Mouse (Mus musculus) hindbrain, postnatal 0 days (tissue): ENCODE data around the gene Nosip. TPM values are rescaled to one million over a fixed set of nuclear protein-coding genes. Genes with fewer than 3 reads are reported as not detected.

Experiments
- ATAC-seq: fragments of 200-750 bp; cut with Nextera tagmentation; 2 replicates; pipeline ENCODE4 v1.8.0; 2017; ENCODE audit warnings: mild to moderate bottlenecking, moderate TSS enrichment, moderate library complexity
- DNase-seq: peaks from one replicate; pipeline ENCODE4 v3.0.0-alpha.2; 2015; ENCODE audit warnings: low spot score
- H3K27ac ChIP-seq: fragments of 300-500 bp; sonication (generic); 2 replicates; pipeline ENCODE4 v1.5.1; 2014; ENCODE audit warnings: mild to moderate bottlenecking
- H3K27me3 ChIP-seq: fragments of 300-500 bp; sonication (generic); 2 replicates; pipeline ENCODE4 v1.6.1; 2014; ENCODE audit warnings: low read length, mixed read lengths; ENCODE audit not compliant: insufficient read depth
- H3K36me3 ChIP-seq: fragments of 300-500 bp; sonication (generic); 2 replicates; pipeline ENCODE4 v1.6.1; 2014; ENCODE audit warnings: low read length, mixed read lengths; ENCODE audit not compliant: insufficient read depth
- H3K4me1 ChIP-seq: fragments of 300-500 bp; sonication (generic); 2 replicates; pipeline ENCODE4 v1.6.1; 2014; ENCODE audit warnings: antibody characterized with exemption, low read length, mixed read lengths; ENCODE audit not compliant: insufficient read depth
- H3K4me2 ChIP-seq: fragments of 300-500 bp; sonication (generic); 2 replicates; pipeline ENCODE4 v1.6.1; 2014; ENCODE audit warnings: low read depth, mild to moderate bottlenecking, low read length, moderate library complexity, mixed read lengths
- H3K4me3 ChIP-seq: fragments of 300-500 bp; sonication (generic); 2 replicates; pipeline ENCODE4 v1.5.1; 2014; ENCODE audit warnings: low read length
- H3K9ac ChIP-seq: fragments of 300-500 bp; sonication (generic); replicated peaks from 2 replicates; pipeline ENCODE4 v1.6.1; 2014; ENCODE audit warnings: mild to moderate bottlenecking, low read length, moderate library complexity, mixed read lengths
- H3K9me3 ChIP-seq: fragments of 300-500 bp; sonication (generic); 2 replicates; pipeline ENCODE4 v1.6.1; 2016; ENCODE audit warnings: low read length, mixed read lengths
- CTCF ChIP-seq: IDR thresholded peaks from 2 replicates; pipeline ENCODE4 v1.5.1; 2016; ENCODE audit warnings: antibody characterized with exemption, control low read depth, low read depth
- WGBS: fragments of 180-500 bp; shearing (Covaris S2); extraction: QIAGEN DNeasy Blood & Tissue Kit; methylation state at CpG from one replicate; pipeline ENCODE4 v1.1.7; 2014; 5-methylcytosine and 5-hydroxymethylcytosine counted together
- polyA plus RNA-seq: library from polyadenylated mRNA; unstranded; fragments of >200 nt; fragmentation: Nextera tagmentation; extraction: Ambion mirVana; gene quantifications from 2 replicates; pipeline ENCODE4 v1.2.1, GENCODE M21; 2015
- total RNA-seq: library from RNA; depleted of rRNA; stranded (reverse); fragments of >200 nt; gene quantifications from 2 replicates; pipeline ENCODE4 v1.2.3, GENCODE M21; 2014

Nosip gene
- total and polyA plus RNA-seq, 2 experiments from 2014 or later, result 67.4 to 83.1 TPM

DNA sequence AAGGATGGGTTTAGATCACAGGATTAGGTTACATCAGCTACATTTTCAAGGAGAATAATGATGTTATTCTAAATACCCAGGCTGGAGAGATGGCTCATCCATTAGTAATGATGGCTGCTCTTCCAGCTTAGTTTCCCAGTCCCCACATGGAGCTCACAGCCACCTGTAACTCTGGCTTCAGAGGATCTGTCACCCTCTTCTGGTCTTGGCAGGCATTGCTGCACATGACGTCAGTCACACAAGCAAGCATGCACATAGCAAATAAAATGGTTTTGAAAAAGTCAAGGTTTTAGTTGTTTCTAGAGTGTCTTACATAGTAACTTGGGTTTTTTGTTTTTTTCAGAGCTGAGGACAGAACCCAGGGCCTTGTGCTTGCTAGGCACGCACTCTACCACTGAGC is 10.0 kb downstream of the Nosip start:
- DNase-seq, result no peak
- ATAC-seq, result no peak
- 82% methylated on average over 2 of the region's 2 CpGs for WGBS

DNA sequence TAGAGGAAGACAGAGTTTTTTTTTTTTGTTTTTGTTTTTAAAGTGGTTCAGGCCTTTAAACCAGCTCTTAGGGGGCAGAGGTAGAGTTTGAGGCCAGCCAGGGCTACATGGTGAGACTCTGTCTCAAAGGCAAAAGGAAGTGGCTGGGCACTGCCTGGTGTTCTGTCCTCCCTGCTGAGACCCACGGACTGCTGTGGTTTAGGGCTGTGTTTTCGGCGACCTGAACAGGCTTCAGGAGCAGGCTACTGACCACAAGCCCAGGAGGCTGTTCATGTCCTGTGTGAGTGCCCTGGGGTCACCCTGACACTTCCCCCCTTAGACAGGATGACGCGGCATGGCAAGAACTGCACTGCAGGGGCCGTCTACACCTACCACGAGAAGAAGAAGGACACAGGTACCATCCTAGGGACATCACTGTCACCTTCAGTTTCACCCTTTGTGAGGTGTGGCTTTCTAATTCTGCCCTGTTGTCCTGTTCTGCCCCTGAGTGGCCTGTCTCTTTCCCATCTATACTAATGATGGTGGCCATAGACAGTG is 11.0 kb downstream of the Nosip start:
- Histone ChIP-seq H3K9me3 (no peaks in the 10 kb centered on the region), H3K4me2 (no peak overlapping the region), H3K36me3 (peaks cover 22% of the 10 kb centered on the region), H3K4me3 (no peak overlapping the region), H3K27me3 (no peaks in the 10 kb centered on the region), H3K4me1 (no peaks in the 10 kb centered on the region), H3K27ac (no peak overlapping the region), H3K9ac (no peak overlapping the region)
- WGBS, result 79% methylated on average over 7 of the region's 7 CpGs
- TF ChIP-seq CTCF, result no peak
- no peak for ATAC-seq
- no peak for DNase-seq

More for the DNA sequence above, 10.0 kb downstream of the Nosip start:
- peaks cover 19% of the 10 kb centered on the region for H3K36me3 ChIP-seq
- H3K27me3 ChIP-seq, result no peaks in the 10 kb centered on the region
- H3K4me3 ChIP-seq, result no peak overlapping the region
- TF ChIP-seq CTCF, result peak; percentile 62
- H3K9me3 ChIP-seq, result no peaks in the 10 kb centered on the region
- H3K9ac ChIP-seq, result no peak overlapping the region
- no peak overlapping the region for H3K4me2 ChIP-seq
- H3K4me1 ChIP-seq, result no peaks in the 10 kb centered on the region
- no peak overlapping the region for H3K27ac ChIP-seq

DNA sequence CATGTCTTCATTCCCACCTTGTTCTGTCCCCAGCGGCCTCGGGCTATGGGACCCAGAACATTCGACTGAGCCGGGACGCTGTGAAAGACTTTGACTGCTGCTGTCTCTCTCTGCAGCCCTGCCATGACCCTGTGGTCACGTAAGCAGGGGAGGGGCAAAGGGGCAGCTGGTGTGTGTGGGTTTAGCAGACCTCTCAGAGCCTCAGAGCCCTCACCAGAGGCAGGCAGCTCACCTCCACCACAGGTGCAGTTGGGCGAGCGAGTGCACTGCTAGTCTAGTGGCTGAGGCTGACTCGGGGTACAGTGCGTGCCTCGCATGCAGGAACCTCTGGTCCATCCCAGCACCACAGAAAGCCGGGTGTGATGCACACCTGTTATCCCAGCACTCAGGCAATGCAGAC is 11.7 kb downstream of the Nosip start:
- H3K9me3 ChIP-seq, result no peaks in the 10 kb centered on the region
- H3K4me1 ChIP-seq, result no peaks in the 10 kb centered on the region
- no peak overlapping the region for H3K9ac ChIP-seq
- no peak overlapping the region for H3K4me2 ChIP-seq
- H3K27me3 ChIP-seq, result no peaks in the 10 kb centered on the region
- DNase-seq (no peak), ATAC-seq (no peak)
- H3K27ac ChIP-seq, result no peak overlapping the region
- H3K36me3 ChIP-seq, result peaks cover 22% of the 10 kb centered on the region
- TF ChIP-seq CTCF, result no peak
- WGBS, result 92% methylated on average over 12 of the region's 12 CpGs
- H3K4me3 ChIP-seq, result no peak overlapping the region

DNA sequence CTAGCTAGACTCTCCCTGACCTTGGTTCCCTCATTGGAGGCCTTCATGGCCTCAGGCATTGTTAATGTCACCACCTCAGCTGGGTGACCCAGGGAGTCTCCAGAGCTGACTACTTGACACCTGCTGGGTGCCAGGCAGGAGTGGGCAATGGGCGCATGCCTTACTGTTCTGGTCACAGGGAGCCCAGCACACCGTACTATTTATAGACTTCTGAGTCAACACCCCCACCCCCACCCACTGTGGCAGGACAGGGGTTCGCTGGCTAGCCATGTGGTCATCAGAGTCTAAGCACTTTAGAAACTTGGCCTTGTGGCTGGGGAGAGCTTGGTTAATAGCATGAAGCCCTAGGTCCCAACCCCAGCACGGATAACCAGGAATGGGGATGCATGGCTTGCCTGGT is 13.2 kb downstream of the Nosip start:
- Histone ChIP-seq H3K4me3 (no peak overlapping the region), H3K9me3 (no peaks in the 10 kb centered on the region), H3K4me1 (no peaks in the 10 kb centered on the region), H3K9ac (no peak overlapping the region), H3K27ac (no peak overlapping the region), H3K4me2 (no peak overlapping the region), H3K36me3 (peaks cover 22% of the 10 kb centered on the region), H3K27me3 (no peaks in the 10 kb centered on the region)
- DNase-seq, result no peak
- ATAC-seq, result no peak
- 79% methylated on average over 4 of the region's 4 CpGs for WGBS
- TF ChIP-seq CTCF, result no peak

DNA sequence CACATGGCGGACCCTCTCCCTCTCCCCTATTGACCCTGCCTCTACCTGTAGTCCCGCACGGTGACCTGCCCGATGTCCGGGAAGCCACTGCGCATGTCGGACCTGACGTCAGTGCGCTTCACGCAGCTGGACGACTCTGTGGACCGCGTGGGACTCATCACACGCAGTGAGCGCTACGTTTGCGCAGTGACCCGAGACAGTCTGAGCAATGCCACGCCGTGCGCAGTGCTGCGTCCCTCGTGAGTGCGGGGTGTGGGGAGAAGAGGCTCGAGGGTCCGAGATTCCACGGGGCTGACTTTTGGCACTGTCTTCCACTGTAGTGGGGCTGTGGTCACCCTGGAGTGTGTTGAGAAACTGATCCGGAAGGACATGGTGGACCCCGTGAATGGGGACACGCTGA is 14.3 kb downstream of the Nosip start:
- peaks cover 22% of the 10 kb centered on the region for H3K36me3 ChIP-seq
- 90% methylated on average over 30 of the region's 30 CpGs for WGBS

DNA sequence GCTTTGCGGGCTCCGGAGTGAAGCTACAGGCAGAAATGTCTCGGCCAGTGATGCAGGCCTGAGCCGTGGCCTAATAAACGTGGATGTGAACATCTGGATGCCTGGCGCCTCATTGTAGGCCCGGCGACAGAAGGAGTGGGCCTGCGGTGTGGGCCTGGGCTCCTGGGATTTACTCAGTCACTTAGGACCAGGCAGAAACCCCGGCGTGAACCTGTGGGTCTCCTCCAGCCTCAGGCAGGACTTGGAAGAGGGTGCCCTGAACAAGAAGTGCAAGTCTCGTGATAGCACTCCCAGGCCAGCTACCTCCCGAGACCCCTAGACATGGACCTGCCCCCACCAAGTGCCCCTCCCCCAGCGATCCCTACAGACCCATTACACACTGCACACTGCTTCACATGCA is 15.1 kb downstream of the Nosip start:
- no peaks in the 10 kb centered on the region for H3K4me1 ChIP-seq
- peaks cover 22% of the 10 kb centered on the region for H3K36me3 ChIP-seq
- no peak for TF ChIP-seq CTCF
- H3K27ac ChIP-seq, result no peak overlapping the region
- no peaks in the 10 kb centered on the region for H3K27me3 ChIP-seq
- H3K4me3 ChIP-seq, result no peak overlapping the region
- H3K9me3 ChIP-seq, result no peaks in the 10 kb centered on the region
- no peak for DNase-seq
- 86% methylated on average over 14 of the region's 14 CpGs for WGBS
- H3K9ac ChIP-seq, result no peak overlapping the region
- H3K4me2 ChIP-seq, result no peak overlapping the region
- ATAC-seq, result no peak

More for the DNA sequence above, 14.3 kb downstream of the Nosip start:
- no peak for TF ChIP-seq CTCF
- Histone ChIP-seq H3K4me3 (no peak overlapping the region), H3K27me3 (no peaks in the 10 kb centered on the region), H3K4me1 (no peaks in the 10 kb centered on the region), H3K9ac (no peak overlapping the region), H3K4me2 (no peak overlapping the region), H3K27ac (no peak overlapping the region), H3K9me3 (no peaks in the 10 kb centered on the region)
- DNase-seq (no peak), ATAC-seq (no peak)

DNA sequence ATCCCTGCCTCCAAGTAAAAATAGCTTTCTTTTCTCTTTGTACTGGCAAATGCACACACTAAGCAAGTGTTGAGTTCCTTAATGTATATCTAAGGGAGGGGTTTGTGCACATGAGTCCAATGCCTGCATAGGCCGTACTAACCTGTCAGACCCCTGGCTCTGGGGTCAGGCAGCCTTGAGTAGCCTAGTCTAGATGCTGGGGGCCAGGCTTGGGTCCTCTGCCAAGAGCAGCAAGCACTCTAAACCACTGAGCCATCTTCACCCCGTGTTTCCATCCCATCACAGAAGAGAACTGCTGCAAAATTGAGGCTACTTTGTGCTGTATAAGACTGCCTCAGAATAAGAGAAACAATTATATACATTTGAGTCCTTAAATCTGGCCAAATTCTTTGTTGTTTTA is 15.6 kb downstream of the Nosip start:
- Histone ChIP-seq H3K4me3 (no peak overlapping the region), H3K4me1 (no peaks in the 10 kb centered on the region), H3K36me3 (peaks cover 22% of the 10 kb centered on the region), H3K27ac (no peak overlapping the region), H3K9me3 (no peaks in the 10 kb centered on the region), H3K27me3 (no peaks in the 10 kb centered on the region), H3K9ac (no peak overlapping the region), H3K4me2 (no peak overlapping the region)
- no peak for DNase-seq
- 93% methylated on average over 2 of the region's 2 CpGs for WGBS
- no peak for ATAC-seq
- TF ChIP-seq CTCF, result no peak
